Mouse (Mus musculus) mature B cell (primary cell): ENCODE measurements around the gene Camkk2.

Experiments used
- in situ Hi-C: fragments of 300-500 bp; cut with MboI; formaldehyde crosslinking; loops from 2 replicates; pipeline ENCODE4 v1.14.3; 2019

The Camkk2 gene

GRCm38 (mm10) chr5:122735853-122736252, 43.4 kb downstream of the Camkk2 start:
- in situ Hi-C loops, result no loop called here

GRCm38 (mm10) chr5:122733881-122734280, 45.3 kb downstream of the Camkk2 start:
- in situ Hi-C loops, result no loop called here

- in situ Hi-C loops, result no loop called here
Measured at GRCm38 (mm10) chr5:122731991-122732673, 47.1 kb downstream of the Camkk2 start.

DNA sequence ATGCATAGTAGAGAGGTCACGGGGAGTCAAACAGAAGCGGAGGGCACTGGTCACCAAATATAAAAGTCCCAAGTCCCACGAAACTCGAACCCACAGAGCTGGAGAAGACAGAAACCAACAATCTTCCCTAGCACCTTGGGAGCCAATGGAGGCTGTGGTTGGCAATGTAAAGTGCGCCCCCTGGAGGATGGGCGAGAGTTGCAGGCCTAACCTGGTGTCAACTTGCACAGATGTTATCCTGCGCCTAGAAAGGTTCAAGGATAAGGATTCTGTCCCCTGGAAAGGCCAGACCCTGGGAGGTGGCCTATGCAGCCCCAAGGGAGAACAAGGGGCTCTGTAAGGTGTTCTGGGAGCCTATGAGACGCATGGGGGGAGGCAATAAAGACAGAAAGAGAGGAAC, 47.9 kb downstream of the Camkk2 start:
- in situ Hi-C loops, result no loop called here

GRCm38 (mm10) chr5:122730776-122731175, 48.4 kb downstream of the Camkk2 start:
- in situ Hi-C loops, result no loop called here

- in situ Hi-C loops, result no loop called here
Measured at GRCm38 (mm10) chr5:122727096-122727495, 52.1 kb downstream of the Camkk2 start.

GRCm38 (mm10) chr5:122726595-122726994, 52.6 kb downstream of the Camkk2 start:
- in situ Hi-C loops, result no loop called here

DNA sequence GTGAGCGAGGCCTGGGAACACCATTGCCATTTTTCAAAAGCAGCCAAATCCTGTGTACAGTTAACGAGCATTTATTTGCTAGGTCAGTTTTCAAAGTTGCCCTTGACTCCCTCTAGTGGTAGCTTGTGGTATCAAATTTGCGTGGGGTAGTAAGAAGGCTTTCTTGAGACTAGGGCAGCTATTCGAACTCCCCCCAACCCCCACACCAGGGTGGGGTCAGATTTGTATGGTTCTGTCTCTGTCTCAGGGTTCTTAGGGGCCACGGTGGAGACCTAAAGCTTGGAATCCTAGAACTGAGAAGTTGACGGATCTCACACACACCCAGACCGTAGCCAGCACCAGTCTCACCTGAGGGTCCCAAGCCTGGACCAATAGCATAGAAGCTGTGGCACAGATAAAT, 53.1 kb downstream of the Camkk2 start:
- in situ Hi-C loops, result no loop called here

DNA sequence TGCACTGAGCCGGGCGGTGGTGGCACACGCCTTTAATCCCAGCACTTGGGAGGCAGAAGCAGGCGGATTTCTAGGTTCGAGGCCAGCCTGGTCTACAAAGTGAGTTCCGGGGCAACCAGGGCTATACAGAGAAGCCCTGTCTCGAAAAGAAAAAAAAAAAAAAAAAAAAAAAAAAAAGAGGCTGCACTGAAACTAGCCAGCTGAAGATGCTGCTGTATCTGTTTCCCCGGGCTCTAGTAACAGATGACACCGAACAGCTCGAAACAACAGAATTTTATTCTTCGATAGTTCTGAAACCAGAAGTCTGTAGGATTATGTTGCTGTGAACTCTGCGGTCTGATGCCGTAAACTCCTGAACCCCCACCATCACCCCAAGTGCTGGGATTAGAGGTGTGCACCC, 53.8 kb downstream of the Camkk2 start:
- in situ Hi-C loops, result no loop called here

- in situ Hi-C loops, result no loop called here
Measured at GRCm38 (mm10) chr5:122719168-122719567, 60.0 kb downstream of the Camkk2 start.

DNA sequence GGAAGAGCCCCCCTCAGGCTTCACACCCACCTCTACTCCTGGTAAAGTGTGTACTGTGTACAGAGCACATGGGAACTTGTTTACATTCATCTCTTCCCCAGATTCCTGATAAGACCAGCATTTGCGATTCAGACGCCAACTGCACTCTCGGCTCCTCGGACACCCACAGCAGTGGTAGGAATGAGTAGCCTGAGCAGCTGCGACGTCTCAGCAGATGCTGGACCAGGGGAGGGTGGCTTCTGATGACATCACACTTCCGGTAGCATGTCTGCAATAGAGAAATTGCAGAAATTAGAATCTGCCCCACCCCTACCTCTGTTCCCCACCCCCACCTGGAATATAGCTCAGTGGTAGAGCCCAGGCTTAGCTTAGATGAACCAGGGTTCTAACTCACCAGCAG, 60.8 kb downstream of the Camkk2 start:
- in situ Hi-C loops, result no loop called here

DNA sequence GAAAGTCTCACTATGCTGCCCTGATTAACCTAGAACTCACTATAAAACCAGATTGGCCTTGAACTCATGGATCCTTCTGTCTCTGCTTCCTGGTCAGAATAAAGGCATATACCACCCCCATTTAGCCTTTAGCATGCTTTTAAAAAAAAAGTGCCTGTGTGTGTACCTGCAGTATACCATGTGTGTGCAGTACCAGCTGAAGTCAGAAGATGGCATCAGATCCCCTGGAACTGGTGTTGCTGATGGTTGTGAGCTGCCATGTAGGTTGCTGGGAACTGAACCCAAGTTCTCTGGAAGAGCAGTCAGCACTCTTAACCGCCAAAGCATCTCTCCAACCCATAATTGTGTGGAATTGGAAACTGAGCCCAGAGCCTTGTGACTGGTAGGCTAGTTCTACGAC, 62.4 kb downstream of the Camkk2 start:
- in situ Hi-C loops, result no loop called here

DNA sequence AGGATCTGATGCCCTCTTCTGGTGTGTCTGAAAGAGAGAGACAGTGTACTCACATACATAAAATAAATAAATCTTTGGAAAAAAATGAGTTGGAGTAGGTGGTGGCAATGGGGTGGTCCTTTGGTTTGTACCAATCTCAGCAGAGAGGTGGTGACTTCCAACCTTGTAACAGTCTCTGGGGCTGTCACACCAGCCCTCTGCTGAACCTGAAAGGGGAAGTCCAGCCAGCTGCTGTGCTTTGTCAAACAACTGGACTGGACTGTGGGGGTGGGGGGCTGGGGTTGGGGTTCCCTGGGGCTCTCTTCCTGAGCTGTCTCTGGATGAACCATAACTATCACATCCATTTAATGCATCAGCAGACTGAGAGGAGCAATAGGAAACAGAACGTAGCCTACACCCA, 63.5 kb downstream of the Camkk2 start:
- in situ Hi-C loops, result no loop called here

GRCm38 (mm10) chr5:122708819-122709218, 70.4 kb downstream of the Camkk2 start:
- in situ Hi-C loops, result no loop called here

GRCm38 (mm10) chr5:122707276-122708181, 71.7 kb downstream of the Camkk2 start, which contains the start of gene P2rx4:
Gene P2rx4 (plus strand): TSS chr5:122707544.
- in situ Hi-C loops, result no loop called here

DNA sequence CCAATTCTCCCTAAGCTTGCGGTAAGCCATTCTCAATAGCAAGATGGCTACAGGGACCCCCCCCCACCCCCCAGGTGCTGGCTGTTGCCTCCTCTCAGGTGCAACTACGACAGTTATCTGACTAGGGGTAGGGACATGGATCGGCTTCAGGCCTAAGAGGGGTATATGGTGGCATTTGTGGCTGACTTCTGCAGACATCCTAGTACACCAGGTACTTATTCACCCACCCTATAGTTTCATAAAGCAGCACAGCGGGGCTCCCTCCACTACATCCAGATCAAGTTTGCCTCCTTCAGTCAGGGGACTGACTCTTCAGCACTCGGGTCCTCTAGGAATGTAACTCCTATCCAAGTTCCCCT, 72.3 kb downstream of the Camkk2 start:
- in situ Hi-C loops, result no loop called here

GRCm38 (mm10) chr5:122705174-122705573, 74.0 kb downstream of the Camkk2 start:
- in situ Hi-C loops, result no loop called here

GRCm38 (mm10) chr5:122704571-122704970, 74.6 kb downstream of the Camkk2 start:
- in situ Hi-C loops, result no loop called here

- in situ Hi-C loops, result no loop called here
Measured at GRCm38 (mm10) chr5:122703574-122703973, 75.6 kb downstream of the Camkk2 start.

DNA sequence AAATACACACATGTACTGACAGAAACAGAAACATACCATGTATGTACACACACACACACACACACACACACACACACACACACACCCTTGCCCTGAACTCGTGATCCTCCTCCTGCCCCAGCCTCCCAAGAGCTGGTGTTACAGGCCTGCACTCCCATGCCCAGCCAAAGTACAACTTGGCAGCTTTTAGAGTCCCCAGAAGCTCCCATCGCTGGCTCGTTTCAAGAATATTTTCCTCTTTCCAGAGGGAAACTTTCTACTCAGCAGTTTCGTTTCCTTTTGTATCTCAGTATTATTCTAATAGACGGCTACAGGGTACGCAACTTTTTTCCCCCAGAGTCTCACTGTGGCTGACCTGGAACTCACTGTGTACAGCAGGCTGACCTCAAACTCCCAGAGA, 77.1 kb downstream of the Camkk2 start:
- in situ Hi-C loops, result no loop called here

- in situ Hi-C loops, result no loop called here
Measured at GRCm38 (mm10) chr5:122700837-122701212, 78.4 kb downstream of the Camkk2 start.

- in situ Hi-C loops, result no loop called here
Measured at GRCm38 (mm10) chr5:122700109-122700836, 78.9 kb downstream of the Camkk2 start.

- in situ Hi-C loops, result no loop called here
Measured at GRCm38 (mm10) chr5:122698701-122699060, 80.5 kb downstream of the Camkk2 start.
